Mouse (Mus musculus) cerebellum, adult 11-12 months (tissue): ENCODE measurements around the gene Praf2.
"Not testable (repeated sequence)": the region's sequence is repeated elsewhere in the genome, so short reads cannot be mapped to it uniquely, and the experiment has no call there.

Experiments
- DNase-seq: peaks from one replicate; pipeline ENCODE4 v3.0.0; 2022

The Praf2 gene

GRCm38 (mm10) chrX:7728215-7728921 lies at the start of gene Praf2:
Gene Praf2 (plus strand): TSS chrX:7728439.
- DNase-seq, result peak; percentile 85

- no peak for DNase-seq
These were observed 49.3 kb upstream of the Praf2 start for GRCm38 (mm10) chrX:7678986-7679385.

GRCm38 (mm10) chrX:7679405-7680056 lies 48.7 kb upstream of the Praf2 start:
- DNase-seq, result peak; percentile 90

- DNase-seq, result no peak
These were observed 48.2 kb upstream of the Praf2 start for GRCm38 (mm10) chrX:7680057-7680412.

GRCm38 (mm10) chrX:7680864-7681263 lies 47.4 kb upstream of the Praf2 start, which contains the start of gene Magix:
Gene Magix (minus strand): TSS chrX:7681251.
- DNase-seq, result peak; percentile 66

GRCm38 (mm10) chrX:7688321-7688720 lies 39.9 kb upstream of the Praf2 start:
- peak; percentile 51 for DNase-seq

GRCm38 (mm10) chrX:7690486-7690885 lies 37.8 kb upstream of the Praf2 start:
- no peak for DNase-seq

- DNase-seq, result no peak
These were observed 35.4 kb upstream of the Praf2 start for GRCm38 (mm10) chrX:7692862-7693261.

GRCm38 (mm10) chrX:7696520-7696919 lies 31.7 kb upstream of the Praf2 start:
- DNase-seq, result no peak

- DNase-seq, result peak; percentile 86
These were observed 31.3 kb upstream of the Praf2 start, which contains the start of gene Gpkow for GRCm38 (mm10) chrX:7696954-7697381. Gene Gpkow (plus strand): TSS chrX:7697131.

- DNase-seq, result not testable (repeated sequence)
These were observed 14.5 kb upstream of the Praf2 start for GRCm38 (mm10) chrX:7713764-7714134.

- peak; percentile 97 for DNase-seq
These were observed 13.9 kb upstream of the Praf2 start, which contains the start of gene Wdr45 for GRCm38 (mm10) chrX:7714135-7714899. Gene Wdr45 (plus strand): TSS chrX:7714333.

- not testable (repeated sequence) for DNase-seq
These were observed 12.2 kb upstream of the Praf2 start for GRCm38 (mm10) chrX:7716058-7716457.

- peak; percentile 77 for DNase-seq
These were observed 6.5 kb upstream of the Praf2 start, which contains the start of gene Gm45208 for GRCm38 (mm10) chrX:7721514-7722281. Gene Gm45208 (plus strand): TSS chrX:7722245.

- no peak for DNase-seq
These were observed 6.0 kb upstream of the Praf2 start for GRCm38 (mm10) chrX:7722282-7722611.

GRCm38 (mm10) chrX:7722691-7723090 lies 5.5 kb upstream of the Praf2 start:
- no peak for DNase-seq

GRCm38 (mm10) chrX:7724135-7724534 lies 4.1 kb upstream of the Praf2 start:
- DNase-seq, result no peak

- no peak for DNase-seq
These were observed 2.4 kb upstream of the Praf2 start for GRCm38 (mm10) chrX:7725841-7726240.

GRCm38 (mm10) chrX:7727176-7727575 lies 1.1 kb upstream of the Praf2 start:
- DNase-seq, result no peak

GRCm38 (mm10) chrX:7728922-7729265 lies 655 bp downstream of the Praf2 start:
- no peak for DNase-seq

- peak; percentile 58 for DNase-seq
These were observed 5.4 kb downstream of the Praf2 start for GRCm38 (mm10) chrX:7733571-7734156.

- peak; percentile 90 for DNase-seq
These were observed 11.3 kb downstream of the Praf2 start for GRCm38 (mm10) chrX:7739336-7740081.
